Mouse (Mus musculus) limb, embryonic 14.5 days (tissue): ENCODE measurements around the gene Nek7. TPM values are rescaled to one million over a fixed set of nuclear protein-coding genes. Genes with fewer than 3 reads are reported as not detected.

Source experiments
- ATAC-seq: fragments of 200-750 bp; cut with Nextera tagmentation; 2 replicates; pipeline ENCODE4 v1.8.0; 2017; ENCODE audit warnings: low read depth, moderate number of reproducible peaks, moderate TSS enrichment; ENCODE audit not compliant: low FRiP score
- DNase-seq: peaks from one replicate; pipeline ENCODE4 v3.0.0-alpha.2; 2015; ENCODE audit warnings: low spot score
- H3K27ac ChIP-seq: fragments of 300-500 bp; sonication (generic); replicated peaks from 2 replicates; pipeline ENCODE4 v1.5.1; 2014; ENCODE audit warnings: low read depth, mild to moderate bottlenecking, low read length, moderate library complexity, mixed read lengths
- H3K27me3 ChIP-seq: fragments of 300-500 bp; sonication (generic); 2 replicates; pipeline ENCODE4 v1.6.1; 2014; ENCODE audit warnings: low read length, mixed read lengths; ENCODE audit not compliant: control insufficient read depth, insufficient read depth
- H3K36me3 ChIP-seq: fragments of 300-500 bp; sonication (generic); 2 replicates; pipeline ENCODE4 v1.6.1; 2014; ENCODE audit warnings: mild to moderate bottlenecking, low read length, moderate library complexity, mixed read lengths; ENCODE audit not compliant: control insufficient read depth, insufficient read depth
- H3K4me1 ChIP-seq: fragments of 300-500 bp; sonication (generic); 2 replicates; pipeline ENCODE4 v1.6.1; 2014; ENCODE audit warnings: antibody characterized with exemption, low read length, mixed read lengths; ENCODE audit not compliant: control insufficient read depth, insufficient read depth
- H3K4me2 ChIP-seq: fragments of 300-500 bp; sonication (generic); replicated peaks from 2 replicates; pipeline ENCODE4 v1.6.1; 2014; ENCODE audit warnings: low read depth, mild to moderate bottlenecking, low read length, moderate library complexity; ENCODE audit not compliant: severe bottlenecking
- H3K4me3 ChIP-seq: fragments of 300-500 bp; sonication (generic); replicated peaks from 2 replicates; pipeline ENCODE4 v1.5.1; 2014; ENCODE audit warnings: low read length
- H3K9ac ChIP-seq: fragments of 300-500 bp; sonication (generic); 2 replicates; pipeline ENCODE4 v1.6.1; 2014; ENCODE audit warnings: mild to moderate bottlenecking, low read depth, low read length, moderate library complexity; ENCODE audit not compliant: severe bottlenecking
- H3K9me3 ChIP-seq: fragments of 300-500 bp; sonication (generic); 2 replicates; pipeline ENCODE4 v1.6.1; 2016; ENCODE audit warnings: low read length; ENCODE audit not compliant: control insufficient read depth
- POLR2A ChIP-seq: fragments of 200-500 bp; IDR thresholded peaks from 2 replicates; pipeline ENCODE4 v1.8.0; 2012; ENCODE audit warnings: inconsistent platforms, mild to moderate bottlenecking, moderate library complexity, borderline replicate concordance; ENCODE audit not compliant: insufficient read depth, insufficient read length; ENCODE audit errors: extremely low read depth
- WGBS: fragments of 180-500 bp; shearing (Covaris S2); extraction: QIAGEN DNeasy Blood & Tissue Kit; methylation state at CpG from one replicate; pipeline ENCODE4 v1.1.7; 2014; 5-methylcytosine and 5-hydroxymethylcytosine counted together
- polyA plus RNA-seq, 2 experiments: library from polyadenylated mRNA; depleted of rRNA in 1 of 2; stranded (reverse) in 1 of 2; unstranded in 1 of 2; fragments of >200 nt; fragmentation: Nextera tagmentation in 1 of 2; extraction: Ambion mirVana in 1 of 2; gene quantifications; 2 replicates each; pipeline versions ENCODE4 v1.2.1 to v1.2.3; 2012 to 2014

The Nek7 gene
- polyA plus RNA-seq, 2 experiments, result 14.2 to 32.4 TPM

DNA sequence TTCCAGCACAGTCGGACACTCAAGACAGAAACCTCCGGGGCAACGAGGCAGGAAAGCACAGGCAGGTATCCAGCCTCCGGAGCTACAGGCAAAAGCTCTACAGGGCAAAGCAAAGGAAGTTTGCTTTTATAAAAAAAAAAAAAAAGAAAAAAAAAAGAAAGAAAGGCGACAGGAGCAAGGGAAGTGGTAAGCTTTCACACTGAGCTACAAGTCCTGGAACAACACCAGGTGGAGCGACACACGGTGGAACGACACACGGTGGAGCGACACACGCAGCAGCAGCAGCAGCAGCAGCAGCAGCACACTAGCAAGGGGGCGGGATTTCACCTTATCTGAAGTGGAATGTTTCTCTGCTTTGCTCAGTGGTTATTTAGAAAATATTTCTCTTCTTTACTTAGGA is 10.8 kb downstream of the Nek7 start:
- TF ChIP-seq POLR2A, result no peak
- H3K27ac ChIP-seq, result no peak overlapping the region
- no peaks in the 10 kb centered on the region for H3K27me3 ChIP-seq
- 84% methylated on average over 12 of the region's 12 CpGs for WGBS
- H3K9me3 ChIP-seq, result no peaks in the 10 kb centered on the region
- H3K4me2 ChIP-seq, result no peak overlapping the region
- H3K4me3 ChIP-seq, result no peak overlapping the region
- H3K9ac ChIP-seq, result no peak overlapping the region
- no peak for DNase-seq
- no peak for ATAC-seq
- H3K4me1 ChIP-seq, result no peaks in the 10 kb centered on the region
- no peaks in the 10 kb centered on the region for H3K36me3 ChIP-seq

DNA sequence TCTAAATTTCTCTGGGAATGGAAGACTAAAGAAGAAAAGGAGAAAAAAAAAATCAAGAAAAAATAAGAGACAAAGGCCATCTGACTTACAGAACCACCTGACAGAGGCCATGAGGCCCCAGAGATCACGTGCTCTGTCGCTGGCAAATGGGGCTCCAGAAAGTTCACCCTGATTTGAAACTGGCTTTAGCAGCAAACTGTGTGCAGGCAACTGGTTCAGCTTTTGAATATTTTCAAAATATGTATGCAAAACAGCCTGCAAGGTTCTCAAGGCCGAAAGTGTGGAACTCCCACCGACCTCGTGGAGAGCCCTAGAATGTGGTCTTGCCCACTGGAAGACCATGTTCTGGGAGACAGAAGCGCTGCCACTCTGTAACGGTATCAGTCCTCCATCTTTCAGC is 11.6 kb downstream of the Nek7 start:
- Histone ChIP-seq H3K4me1 (no peaks in the 10 kb centered on the region), H3K4me3 (no peak overlapping the region), H3K27ac (no peak overlapping the region), H3K4me2 (no peak overlapping the region), H3K9me3 (no peaks in the 10 kb centered on the region), H3K9ac (no peak overlapping the region), H3K27me3 (no peaks in the 10 kb centered on the region), H3K36me3 (no peaks in the 10 kb centered on the region)
- no peak for ATAC-seq
- 97% methylated on average over 7 of the region's 7 CpGs for whole genome bisulfite sequencing
- no peak for TF ChIP-seq POLR2A
- DNase-seq, result no peak

DNA sequence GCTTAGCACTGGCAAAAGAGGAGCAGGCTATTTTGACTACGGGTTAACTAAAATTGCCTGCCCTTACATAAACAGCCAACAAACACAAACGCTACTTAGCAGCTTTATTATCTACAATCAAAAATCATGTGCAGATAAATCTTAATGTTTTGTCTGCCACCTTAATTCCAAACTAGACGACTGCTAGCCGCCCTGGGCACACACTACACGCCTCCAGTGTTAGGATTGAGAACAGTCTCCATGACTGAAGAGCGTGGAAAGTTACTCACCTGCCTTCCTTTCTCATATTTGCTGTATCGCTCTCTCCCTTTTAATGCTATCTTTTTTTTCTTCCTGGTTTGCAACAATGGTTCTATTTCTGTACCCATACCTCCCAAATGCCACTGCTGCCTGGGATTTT is 12.1 kb downstream of the Nek7 start:
- Histone ChIP-seq H3K36me3 (no peaks in the 10 kb centered on the region), H3K9me3 (no peaks in the 10 kb centered on the region), H3K4me2 (no peak overlapping the region), H3K27me3 (no peaks in the 10 kb centered on the region), H3K9ac (no peak overlapping the region), H3K27ac (no peak overlapping the region), H3K4me3 (no peak overlapping the region), H3K4me1 (no peaks in the 10 kb centered on the region)
- WGBS, result 86% methylated on average over 7 of the region's 7 CpGs
- no peak for DNase-seq
- TF ChIP-seq POLR2A, result no peak
- no peak for ATAC-seq

DNA sequence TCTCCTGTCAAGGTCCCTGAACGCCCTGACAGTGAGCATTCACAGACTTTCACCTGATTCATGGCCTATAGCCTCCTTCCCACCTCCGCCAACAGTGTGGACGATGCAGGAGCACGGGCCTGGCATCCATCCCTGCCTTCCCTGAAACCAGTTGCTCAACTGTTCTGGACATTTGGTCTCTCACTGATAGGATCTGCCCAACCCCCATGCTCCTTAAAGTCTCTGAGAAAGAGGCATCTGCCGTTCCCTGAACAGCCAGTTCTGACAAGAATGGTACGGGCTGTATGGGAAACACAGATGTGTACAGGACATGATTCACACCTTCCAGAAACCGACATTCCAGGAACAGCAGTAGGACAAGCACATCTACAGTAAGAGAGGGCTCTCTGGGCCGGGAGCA is 13.2 kb downstream of the Nek7 start:
- H3K9ac ChIP-seq, result no peak overlapping the region

DNA sequence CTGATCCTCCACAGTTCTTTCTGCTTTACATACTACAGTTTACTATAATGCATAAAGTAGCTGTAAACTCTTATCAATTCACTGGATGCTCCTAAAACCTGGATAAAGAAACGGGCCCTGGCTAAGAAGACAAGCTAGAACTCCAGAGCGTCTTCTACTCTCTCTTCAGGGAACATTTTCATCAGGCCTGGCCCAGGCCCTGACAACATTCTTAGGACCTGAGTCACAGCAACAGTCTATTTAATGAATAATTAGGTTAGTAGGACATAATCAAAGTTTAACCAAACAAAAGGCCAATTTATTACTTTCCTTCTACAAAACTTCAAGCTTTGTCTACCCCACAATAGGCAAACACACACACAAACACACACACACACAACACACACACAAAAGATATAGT is 15.2 kb downstream of the Nek7 start:
- no peaks in the 10 kb centered on the region for H3K36me3 ChIP-seq
- no peak for TF ChIP-seq POLR2A
- no peak overlapping the region for H3K27ac ChIP-seq
- no peak overlapping the region for H3K9ac ChIP-seq
- no peaks in the 10 kb centered on the region for H3K9me3 ChIP-seq
- no peaks in the 10 kb centered on the region for H3K4me1 ChIP-seq
- ATAC-seq, result no peak
- H3K4me3 ChIP-seq, result no peak overlapping the region
- no peak for DNase-seq
- 67% methylated on average over 2 of the region's 2 CpGs for WGBS
- H3K27me3 ChIP-seq, result no peaks in the 10 kb centered on the region
- no peak overlapping the region for H3K4me2 ChIP-seq

More for the DNA sequence above, 13.2 kb downstream of the Nek7 start:
- H3K9me3 ChIP-seq, result no peaks in the 10 kb centered on the region
- H3K36me3 ChIP-seq, result no peaks in the 10 kb centered on the region
- 71% methylated on average over 8 of the region's 8 CpGs for WGBS
- H3K27ac ChIP-seq, result no peak overlapping the region
- no peak overlapping the region for H3K4me2 ChIP-seq
- no peaks in the 10 kb centered on the region for H3K27me3 ChIP-seq
- no peaks in the 10 kb centered on the region for H3K4me1 ChIP-seq
- ATAC-seq, result no peak
- no peak overlapping the region for H3K4me3 ChIP-seq
- no peak for TF ChIP-seq POLR2A
- DNase-seq, result no peak

DNA sequence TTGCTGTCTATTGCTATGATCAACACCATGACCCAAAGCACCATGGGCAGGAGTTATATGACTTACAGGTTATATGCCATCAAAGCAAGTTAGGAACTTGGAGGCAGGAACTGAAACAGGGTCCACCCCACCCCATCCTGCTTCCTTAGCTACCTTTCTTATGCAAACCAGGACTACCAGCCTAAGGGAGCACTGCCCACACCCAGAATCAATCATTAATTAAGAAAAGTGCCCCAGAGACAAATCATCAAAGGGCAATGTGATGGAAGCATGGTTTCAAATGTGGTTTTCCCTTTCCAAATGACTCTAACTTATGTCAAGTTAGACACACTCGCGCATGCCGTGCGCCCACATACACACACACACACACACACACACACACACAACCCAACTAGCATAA is 16.0 kb downstream of the Nek7 start:
- Histone ChIP-seq H3K4me1 (no peaks in the 10 kb centered on the region), H3K9ac (no peak overlapping the region), H3K9me3 (no peaks in the 10 kb centered on the region), H3K27me3 (no peaks in the 10 kb centered on the region), H3K4me2 (no peak overlapping the region), H3K27ac (no peak overlapping the region), H3K36me3 (no peaks in the 10 kb centered on the region), H3K4me3 (no peak overlapping the region)
- 96% methylated on average over 4 of the region's 4 CpGs for WGBS
- ATAC-seq, result no peak
- DNase-seq, result no peak
- no peak for TF ChIP-seq POLR2A
